Mouse (Mus musculus) heart, embryonic 16.5 days (tissue): ENCODE data around the gene Mycbpap. TPM values are rescaled to one million over a fixed set of nuclear protein-coding genes. Genes with fewer than 3 reads are reported as not detected.

Experiments used
- ATAC-seq: fragments of 200-750 bp; cut with Nextera tagmentation; replicated peaks from 2 replicates; pipeline ENCODE4 v1.8.0; 2017; ENCODE audit warnings: moderate number of reproducible peaks; ENCODE audit not compliant: insufficient read depth, low FRiP score; ENCODE audit errors: extremely low read depth
- H3K27ac ChIP-seq: fragments of 300-500 bp; sonication (generic); 2 replicates; pipeline ENCODE4 v1.5.1; 2014; ENCODE audit warnings: mild to moderate bottlenecking, low read length, control low read depth, moderate library complexity
- H3K27me3 ChIP-seq: fragments of 300-500 bp; sonication (generic); 2 replicates; pipeline ENCODE4 v1.6.1; 2014; ENCODE audit warnings: low read length, mixed read lengths; ENCODE audit not compliant: control insufficient read depth, insufficient read depth
- H3K36me3 ChIP-seq: fragments of 300-500 bp; sonication (generic); 2 replicates; pipeline ENCODE4 v1.6.1; 2014; ENCODE audit not compliant: control insufficient read depth, insufficient read depth
- H3K4me1 ChIP-seq: fragments of 300-500 bp; sonication (generic); 2 replicates; pipeline ENCODE4 v1.6.1; 2014; ENCODE audit warnings: low read length, mixed read lengths; ENCODE audit not compliant: control insufficient read depth, insufficient read depth
- H3K4me2 ChIP-seq: fragments of 300-500 bp; sonication (generic); 2 replicates; pipeline ENCODE4 v1.6.1; 2014; ENCODE audit warnings: low read depth, mild to moderate bottlenecking, control low read depth, low read length
- H3K4me3 ChIP-seq: fragments of 300-500 bp; sonication (generic); 2 replicates; pipeline ENCODE4 v1.5.1; 2014; ENCODE audit warnings: mild to moderate bottlenecking, control low read depth, low read length
- H3K9ac ChIP-seq: fragments of 300-500 bp; sonication (generic); 2 replicates; pipeline ENCODE4 v1.6.1; 2014; ENCODE audit warnings: low read length, control low read depth
- H3K9me3 ChIP-seq: fragments of 300-500 bp; sonication (generic); replicated peaks from 2 replicates; pipeline ENCODE4 v1.6.1; 2016; ENCODE audit warnings: low read length; ENCODE audit not compliant: control insufficient read depth
- WGBS: fragments of 180-500 bp; shearing (Covaris S2); extraction: QIAGEN DNeasy Blood & Tissue Kit; methylation state at CpG from one replicate; pipeline ENCODE4 v1.1.7; 2014; 5-methylcytosine and 5-hydroxymethylcytosine counted together
- polyA plus RNA-seq: library from polyadenylated mRNA; unstranded; fragments of >200 nt; fragmentation: Nextera tagmentation; extraction: Ambion mirVana; gene quantifications from 2 replicates; pipeline ENCODE4 v1.2.1, GENCODE M21; 2015

The Mycbpap gene
- polyA plus RNA-seq, 1 experiment from 2014 or later, result 5.7 TPM

- peaks cover 3% of the 10 kb centered on the region for H3K4me1 ChIP-seq
- H3K4me3 ChIP-seq, result no peak overlapping the region
- no peak overlapping the region for H3K27ac ChIP-seq
- 0 out of 2 replicates have a peak, but pooled peaks cover 2% of the 10 kb centered on the region for H3K36me3 ChIP-seq
- no peak for ATAC-seq
- H3K9ac ChIP-seq, result no peak overlapping the region
- H3K4me2 ChIP-seq, result no peak overlapping the region
- peaks cover 30% of the 10 kb centered on the region for H3K27me3 ChIP-seq
- no peaks in the 10 kb centered on the region for H3K9me3 ChIP-seq
- WGBS, result 52% methylated on average over 4 of the region's 4 CpGs
Measured at GRCm38 (mm10) chr11:94489745-94490144, 31.8 kb downstream of the Mycbpap start.

DNA sequence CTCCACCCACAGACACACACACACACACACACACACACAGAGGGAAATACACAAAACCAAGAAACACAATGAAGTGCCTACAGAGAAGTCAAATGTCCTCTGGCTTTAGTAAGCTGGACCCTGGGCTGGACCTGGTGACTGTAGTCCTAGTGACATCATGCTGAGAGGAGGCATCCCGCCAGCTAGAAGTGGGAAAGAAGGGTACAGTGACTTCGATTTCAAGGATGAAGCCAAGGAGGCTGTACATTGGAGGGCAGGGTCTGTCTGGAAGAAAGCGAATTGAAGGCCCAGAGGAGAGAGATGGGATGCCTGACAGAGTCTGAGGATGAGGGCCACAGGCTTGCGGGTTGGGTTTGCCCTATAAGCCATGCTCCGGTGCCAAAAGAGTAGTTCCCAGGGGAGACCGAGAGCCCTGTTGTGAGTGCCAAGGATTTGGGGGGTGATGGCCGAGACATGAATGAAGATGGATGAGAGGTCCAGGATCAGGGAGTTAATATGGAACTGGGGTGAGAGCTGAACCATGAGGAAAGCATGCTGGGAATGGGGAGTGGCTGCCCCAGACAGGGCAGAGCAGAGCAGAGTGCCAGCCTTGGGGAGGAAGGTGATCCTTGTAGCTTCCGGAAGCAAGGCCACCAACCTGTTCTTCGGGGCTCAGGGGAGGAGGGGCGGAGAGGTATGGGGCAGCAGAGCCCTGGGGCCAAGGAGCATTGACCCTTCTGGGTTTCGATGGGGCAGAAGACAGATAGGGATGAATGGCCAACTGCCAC is 32.6 kb downstream of the Mycbpap start:
- Histone ChIP-seq H3K9ac (no peak overlapping the region), H3K4me2 (no peak overlapping the region), H3K27me3 (peaks cover 30% of the 10 kb centered on the region), H3K36me3 (0 out of 2 replicates have a peak, but pooled peaks cover 2% of the 10 kb centered on the region), H3K4me1 (no peaks in the 10 kb centered on the region), H3K27ac (no peak overlapping the region), H3K9me3 (no peaks in the 10 kb centered on the region), H3K4me3 (no peak overlapping the region)
- no peak for ATAC-seq
- 83% methylated on average over 11 of the region's 11 CpGs for whole genome bisulfite sequencing

DNA sequence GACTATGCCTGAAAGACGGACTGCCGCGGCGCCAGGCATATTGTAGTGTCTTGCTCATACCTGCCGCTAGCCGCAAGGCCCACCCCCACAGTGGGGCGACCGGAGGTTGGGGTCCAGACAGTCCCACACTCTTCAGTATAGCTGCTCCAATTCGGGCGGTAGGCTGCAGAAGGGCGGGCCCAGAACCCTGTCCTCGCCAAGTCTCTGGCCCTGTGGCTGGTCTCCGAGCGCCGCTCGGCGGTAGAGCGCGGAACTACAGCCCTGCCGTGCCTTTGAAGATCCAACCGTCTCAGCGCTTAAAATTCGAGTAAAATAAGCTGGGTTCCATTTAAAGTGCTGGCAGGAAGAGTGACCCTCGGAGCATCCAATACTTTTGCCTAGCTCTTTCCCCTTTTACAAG is 35.5 kb downstream of the Mycbpap start, which contains the start of gene Spata20:
Gene Spata20 (minus strand): TSS at position 179 of the 400 bp plus-strand sequence.
- Histone ChIP-seq H3K27me3 (peaks cover 28% of the 10 kb centered on the region), H3K4me3 (no peak within 1 kb of the TSS)

GRCm38 (mm10) chr11:94485223-94485622 is 36.3 kb downstream of the Mycbpap start:
- no peak for ATAC-seq
- H3K36me3 ChIP-seq, result no peaks in the 10 kb centered on the region
- H3K4me3 ChIP-seq, result no peak overlapping the region
- H3K27me3 ChIP-seq, result peaks cover 28% of the 10 kb centered on the region
- H3K4me2 ChIP-seq, result no peak overlapping the region
- no peak overlapping the region for H3K9ac ChIP-seq
- WGBS, result 73% methylated on average over 5 of the region's 5 CpGs
- H3K9me3 ChIP-seq, result no peaks in the 10 kb centered on the region
- H3K4me1 ChIP-seq, result no peaks in the 10 kb centered on the region
- no peak overlapping the region for H3K27ac ChIP-seq

More for the DNA sequence above, 35.5 kb downstream of the Mycbpap start, which contains the start of gene Spata20:
- no peaks in the 10 kb centered on the region for H3K36me3 ChIP-seq
- 4% methylated on average over 24 of the region's 24 CpGs for WGBS
- peak within 1 kb of the TSS; percentile 49 for H3K4me2 ChIP-seq
- no peak within 1 kb of the TSS for H3K27ac ChIP-seq
- ATAC-seq, result peak; percentile 69; the same call in 1 of the 2 replicates
- H3K9ac ChIP-seq, result no peak within 1 kb of the TSS
- no peaks in the 10 kb centered on the region for H3K9me3 ChIP-seq
- H3K4me1 ChIP-seq, result no peaks in the 10 kb centered on the region

- Histone ChIP-seq H3K9ac (no peak overlapping the region), H3K4me3 (no peak overlapping the region), H3K27ac (no peak overlapping the region), H3K36me3 (no peaks in the 10 kb centered on the region), H3K27me3 (peaks cover 24% of the 10 kb centered on the region), H3K4me2 (no peak overlapping the region), H3K4me1 (no peaks in the 10 kb centered on the region), H3K9me3 (no peaks in the 10 kb centered on the region)
- ATAC-seq, result no peak
- WGBS, result 82% methylated on average over 9 of the region's 9 CpGs
Measured at GRCm38 (mm10) chr11:94484636-94485035, 36.9 kb downstream of the Mycbpap start.

DNA sequence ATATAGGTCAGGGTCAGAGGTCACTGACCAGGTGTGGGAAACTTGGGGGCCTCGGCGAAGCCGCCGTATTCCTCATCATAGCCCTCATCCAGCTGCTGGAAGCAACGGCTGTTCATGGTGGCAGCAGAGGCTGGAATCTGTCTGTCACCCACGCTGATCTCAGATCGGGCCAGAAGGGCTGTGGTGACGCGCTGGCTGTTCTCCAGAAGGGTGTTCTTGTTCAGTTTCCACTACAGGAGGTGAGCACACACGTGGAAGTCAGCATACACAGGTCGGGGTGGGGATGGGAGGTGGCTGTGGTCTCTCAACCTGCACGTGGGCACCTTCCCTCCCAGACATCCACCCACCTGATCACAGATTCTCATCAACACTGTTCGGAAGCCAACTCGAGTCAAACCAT is 37.6 kb downstream of the Mycbpap start:
- H3K4me3 ChIP-seq, result no peak overlapping the region
- WGBS, result 71% methylated on average over 14 of the region's 14 CpGs
- no peak for ATAC-seq
- no peak overlapping the region for H3K9ac ChIP-seq
- no peaks in the 10 kb centered on the region for H3K9me3 ChIP-seq
- peaks cover 26% of the 10 kb centered on the region for H3K27me3 ChIP-seq
- H3K27ac ChIP-seq, result no peak overlapping the region
- H3K4me1 ChIP-seq, result no peaks in the 10 kb centered on the region
- no peak overlapping the region for H3K4me2 ChIP-seq
- no peaks in the 10 kb centered on the region for H3K36me3 ChIP-seq

GRCm38 (mm10) chr11:94483436-94483835 is 38.1 kb downstream of the Mycbpap start:
- Histone ChIP-seq H3K4me2 (no peak overlapping the region), H3K4me1 (no peaks in the 10 kb centered on the region), H3K36me3 (no peaks in the 10 kb centered on the region), H3K27me3 (peaks cover 30% of the 10 kb centered on the region), H3K27ac (no peak overlapping the region), H3K4me3 (no peak overlapping the region), H3K9me3 (no peaks in the 10 kb centered on the region), H3K9ac (no peak overlapping the region)
- 75% methylated on average over 11 of the region's 11 CpGs for WGBS
- ATAC-seq, result no peak

GRCm38 (mm10) chr11:94482738-94483137 is 38.8 kb downstream of the Mycbpap start:
- H3K4me2 ChIP-seq, result no peak overlapping the region

GRCm38 (mm10) chr11:94481963-94482362 is 39.6 kb downstream of the Mycbpap start:
- WGBS, result 93% methylated on average over 7 of the region's 7 CpGs

More at GRCm38 (mm10) chr11:94482738-94483137, 38.8 kb downstream of the Mycbpap start:
- Histone ChIP-seq H3K9ac (no peak overlapping the region), H3K27me3 (peaks cover 33% of the 10 kb centered on the region), H3K4me3 (no peak overlapping the region), H3K4me1 (no peaks in the 10 kb centered on the region), H3K27ac (no peak overlapping the region), H3K9me3 (no peaks in the 10 kb centered on the region), H3K36me3 (no peaks in the 10 kb centered on the region)
- WGBS, result 86% methylated on average over 11 of the region's 11 CpGs
- ATAC-seq, result no peak

More at GRCm38 (mm10) chr11:94481963-94482362, 39.6 kb downstream of the Mycbpap start:
- H3K27me3 ChIP-seq, result peaks cover 35% of the 10 kb centered on the region
- H3K9ac ChIP-seq, result no peak overlapping the region
- H3K27ac ChIP-seq, result no peak overlapping the region
- no peaks in the 10 kb centered on the region for H3K36me3 ChIP-seq
- no peak overlapping the region for H3K4me2 ChIP-seq
- H3K4me3 ChIP-seq, result no peak overlapping the region
- H3K9me3 ChIP-seq, result no peaks in the 10 kb centered on the region
- no peak for ATAC-seq
- no peaks in the 10 kb centered on the region for H3K4me1 ChIP-seq
